Mouse (Mus musculus) midbrain, embryonic 10.5 days (tissue): ENCODE measurements at regions not wholly inside any gene's neighbourhood (a gene's known extent, or its start where the extent isn't known, plus 50 kb on each side); places are given as distances from the start of the nearest gene placed in this dataset.

Experiments used
- DNase-seq: peaks from one replicate; pipeline ENCODE4 v3.0.0-alpha.2; 2017; ENCODE audit warnings: low spot score
- H3K27ac ChIP-seq: fragments of 300-500 bp; sonication (generic); replicated peaks from 2 replicates; pipeline ENCODE4 v1.5.1; 2016; ENCODE audit warnings: mild to moderate bottlenecking
- H3K27me3 ChIP-seq: fragments of 300-500 bp; sonication (generic); 2 replicates; pipeline ENCODE4 v1.6.1; 2016; ENCODE audit warnings: low read depth, mild to moderate bottlenecking; ENCODE audit not compliant: poor library complexity, severe bottlenecking
- H3K36me3 ChIP-seq: fragments of 300-500 bp; sonication (generic); 2 replicates; pipeline ENCODE4 v1.6.1; 2016; ENCODE audit warnings: mild to moderate bottlenecking, moderate library complexity
- H3K4me1 ChIP-seq: fragments of 300-500 bp; sonication (generic); 2 replicates; pipeline ENCODE4 v1.6.1; 2016
- H3K4me3 ChIP-seq: fragments of 300-500 bp; sonication (generic); 2 replicates; pipeline ENCODE4 v1.5.1; 2016; ENCODE audit warnings: mild to moderate bottlenecking, moderate library complexity
- H3K9me3 ChIP-seq: fragments of 300-500 bp; sonication (generic); replicated peaks from 2 replicates; pipeline ENCODE4 v1.6.1; 2016; ENCODE audit warnings: mild to moderate bottlenecking
- WGBS: fragments of 180-500 bp; shearing (Covaris S2); methylation state at CpG from one replicate; pipeline ENCODE4 v1.1.7; 2016; 5-methylcytosine and 5-hydroxymethylcytosine counted together

DNA sequence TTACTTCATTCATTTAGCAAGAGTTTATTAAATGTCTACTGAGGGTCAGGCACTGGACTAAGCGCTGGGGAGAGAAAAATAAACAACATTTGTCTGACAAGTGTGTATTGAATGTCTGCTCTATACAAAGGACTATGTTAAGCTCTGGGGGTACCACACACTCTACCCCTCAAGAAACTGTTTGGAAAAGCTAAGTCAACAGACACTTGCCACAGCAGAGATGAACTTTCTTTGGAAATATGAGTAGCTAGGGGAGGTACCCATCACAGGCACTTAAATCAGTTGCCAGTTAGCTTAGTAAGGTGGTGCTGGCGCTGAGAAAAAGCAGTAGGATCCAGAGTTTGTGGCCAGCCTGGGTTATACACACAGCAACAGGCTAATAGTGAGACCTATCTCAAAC, 86.7 kb upstream of the Jun start:
- Histone ChIP-seq H3K36me3 (no peaks in the 10 kb centered on the region), H3K27ac (no peak overlapping the region), H3K4me1 (peaks cover 43% of the 10 kb centered on the region), H3K27me3 (peaks cover 11% of the 10 kb centered on the region; the same call in 1 of the 2 replicates), H3K9me3 (no peaks in the 10 kb centered on the region), H3K4me3 (no peak overlapping the region)
- 76% methylated on average over 2 of the region's 2 CpGs for WGBS
- DNase-seq = no peak

DNA sequence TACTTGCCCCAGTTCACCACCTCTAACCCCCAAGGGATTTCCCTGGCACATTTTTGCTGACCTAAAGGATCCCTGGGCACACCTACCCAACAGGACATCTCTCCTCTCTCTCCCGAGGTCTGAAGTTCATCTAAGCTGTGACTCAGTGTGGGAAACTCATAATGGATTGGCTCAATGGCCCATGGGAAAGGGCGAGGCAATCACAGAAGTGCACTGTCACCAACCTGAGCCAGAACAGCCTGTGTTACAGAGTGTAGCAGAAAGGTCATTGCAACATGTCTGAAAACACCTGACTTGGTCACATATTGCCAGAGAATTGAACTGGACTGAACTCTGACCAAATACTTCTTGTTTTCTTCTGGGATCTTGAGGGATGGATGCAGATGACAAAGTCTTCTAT, 89.2 kb upstream of the Jun start:
- no peak for DNase-seq
- H3K4me3 ChIP-seq = no peak overlapping the region
- H3K27me3 ChIP-seq = 0 out of 2 replicates have a peak, but pooled peaks cover 3% of the 10 kb centered on the region
- WGBS = 83% methylated on average over 2 of the region's 2 CpGs
- H3K9me3 ChIP-seq = no peaks in the 10 kb centered on the region
- H3K4me1 ChIP-seq = peaks cover 26% of the 10 kb centered on the region
- no peak overlapping the region for H3K27ac ChIP-seq
- H3K36me3 ChIP-seq = no peaks in the 10 kb centered on the region

DNA sequence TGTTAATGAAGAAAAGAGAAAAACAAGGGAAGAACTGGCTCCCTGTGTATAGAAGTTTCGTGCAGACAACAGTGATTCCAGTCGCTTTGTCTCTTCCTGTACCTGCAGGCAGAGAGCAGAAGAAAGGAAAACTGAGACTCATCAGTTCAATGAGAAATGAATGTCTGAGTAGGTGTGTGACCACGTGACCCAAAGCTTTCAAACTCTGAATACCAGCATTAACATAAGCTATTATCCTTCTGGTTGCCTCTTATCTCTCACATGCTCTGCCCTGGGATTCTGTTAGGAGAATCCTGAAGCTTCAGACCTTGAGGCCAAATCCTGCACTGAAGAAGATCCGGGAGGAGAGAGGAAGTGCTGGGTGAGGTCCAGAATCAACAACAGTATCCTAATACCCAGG, 91.1 kb upstream of the Jun start:
- WGBS = 84% methylated on average over 4 of the region's 4 CpGs
- Histone ChIP-seq H3K27ac (no peak overlapping the region), H3K4me3 (no peak overlapping the region), H3K4me1 (peaks cover 8% of the 10 kb centered on the region), H3K27me3 (no peaks in the 10 kb centered on the region), H3K9me3 (no peaks in the 10 kb centered on the region), H3K36me3 (no peaks in the 10 kb centered on the region)
- no peak for DNase-seq

- 94% methylated on average over 5 of the region's 5 CpGs for WGBS
- no peaks in the 10 kb centered on the region for H3K9me3 ChIP-seq
These were observed 91.6 kb upstream of the Jun start for GRCm38 (mm10) chr4:95143668-95144067.

DNA sequence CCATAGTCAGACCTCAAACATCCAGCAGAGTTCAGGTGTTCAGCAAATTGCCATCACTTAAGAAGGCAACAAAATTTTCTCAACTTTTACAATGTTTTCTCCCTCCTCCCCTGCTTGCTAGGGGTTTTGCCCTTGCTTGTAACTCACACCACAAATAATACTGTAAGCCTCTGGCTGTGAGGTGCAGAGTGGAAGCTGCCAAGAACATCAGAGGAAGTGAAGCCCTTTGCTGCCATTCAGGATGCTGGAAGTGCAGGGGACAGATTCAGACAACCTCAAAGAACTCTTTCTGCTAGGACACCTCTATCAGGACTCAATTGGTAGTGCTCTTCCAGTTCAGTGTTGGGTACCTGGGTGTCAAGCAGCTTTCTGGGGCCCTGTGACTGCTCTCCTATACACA, 92.4 kb upstream of the Jun start:
- no peaks in the 10 kb centered on the region for H3K36me3 ChIP-seq
- no peaks in the 10 kb centered on the region for H3K9me3 ChIP-seq
- H3K27me3 ChIP-seq = no peaks in the 10 kb centered on the region
- no peak for DNase-seq
- H3K4me3 ChIP-seq = no peak overlapping the region
- no peaks in the 10 kb centered on the region for H3K4me1 ChIP-seq
- H3K27ac ChIP-seq = no peak overlapping the region

More at GRCm38 (mm10) chr4:95143668-95144067, 91.6 kb upstream of the Jun start:
- Histone ChIP-seq H3K36me3 (no peaks in the 10 kb centered on the region), H3K4me3 (no peak overlapping the region), H3K4me1 (peaks cover 2% of the 10 kb centered on the region), H3K27me3 (no peaks in the 10 kb centered on the region), H3K27ac (no peak overlapping the region)
- DNase-seq = no peak

- H3K36me3 ChIP-seq = no peaks in the 10 kb centered on the region
- WGBS = 91% methylated on average over 5 of the region's 5 CpGs
- no peaks in the 10 kb centered on the region for H3K9me3 ChIP-seq
- no peak overlapping the region for H3K27ac ChIP-seq
- DNase-seq = no peak
- H3K4me3 ChIP-seq = no peak overlapping the region
- H3K4me1 ChIP-seq = no peaks in the 10 kb centered on the region
- H3K27me3 ChIP-seq = no peaks in the 10 kb centered on the region
These were observed 94.2 kb upstream of the Jun start for GRCm38 (mm10) chr4:95146268-95146667.

- H3K36me3 ChIP-seq = no peaks in the 10 kb centered on the region
- no peak overlapping the region for H3K4me3 ChIP-seq
- H3K9me3 ChIP-seq = no peaks in the 10 kb centered on the region
- H3K4me1 ChIP-seq = peaks cover 5% of the 10 kb centered on the region
- no peak for DNase-seq
- H3K27me3 ChIP-seq = no peaks in the 10 kb centered on the region
- H3K27ac ChIP-seq = no peak overlapping the region
- 81% methylated on average over 1 of the region's 1 CpGs for WGBS
These were observed 96.6 kb upstream of the Jun start for GRCm38 (mm10) chr4:95148665-95149064.

DNA sequence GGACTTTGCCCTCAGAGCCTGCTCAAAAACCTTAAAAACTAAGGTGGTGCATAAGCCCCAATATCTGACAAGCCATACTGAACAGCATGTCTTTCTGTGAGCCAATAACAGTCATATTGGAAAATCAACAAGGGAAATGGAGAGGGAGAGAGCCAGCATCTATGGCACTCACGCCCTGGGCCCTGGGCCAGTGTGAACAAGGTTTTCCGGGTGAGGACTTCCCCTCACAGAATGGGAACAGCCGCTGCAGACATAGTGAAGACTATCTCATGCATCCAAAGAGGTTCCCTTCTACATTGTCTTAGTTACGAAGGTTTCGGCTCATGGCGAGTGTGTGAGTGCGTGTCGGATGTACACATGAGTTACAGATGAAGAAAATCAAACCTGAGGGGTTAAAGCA, 99.7 kb upstream of the Jun start:
- H3K27me3 ChIP-seq = no peaks in the 10 kb centered on the region
- no peak for DNase-seq
- no peaks in the 10 kb centered on the region for H3K9me3 ChIP-seq
- H3K36me3 ChIP-seq = no peaks in the 10 kb centered on the region
- WGBS = 92% methylated on average over 8 of the region's 8 CpGs
- no peak overlapping the region for H3K4me3 ChIP-seq
- H3K27ac ChIP-seq = no peak overlapping the region
- H3K4me1 ChIP-seq = peaks cover 25% of the 10 kb centered on the region

DNA sequence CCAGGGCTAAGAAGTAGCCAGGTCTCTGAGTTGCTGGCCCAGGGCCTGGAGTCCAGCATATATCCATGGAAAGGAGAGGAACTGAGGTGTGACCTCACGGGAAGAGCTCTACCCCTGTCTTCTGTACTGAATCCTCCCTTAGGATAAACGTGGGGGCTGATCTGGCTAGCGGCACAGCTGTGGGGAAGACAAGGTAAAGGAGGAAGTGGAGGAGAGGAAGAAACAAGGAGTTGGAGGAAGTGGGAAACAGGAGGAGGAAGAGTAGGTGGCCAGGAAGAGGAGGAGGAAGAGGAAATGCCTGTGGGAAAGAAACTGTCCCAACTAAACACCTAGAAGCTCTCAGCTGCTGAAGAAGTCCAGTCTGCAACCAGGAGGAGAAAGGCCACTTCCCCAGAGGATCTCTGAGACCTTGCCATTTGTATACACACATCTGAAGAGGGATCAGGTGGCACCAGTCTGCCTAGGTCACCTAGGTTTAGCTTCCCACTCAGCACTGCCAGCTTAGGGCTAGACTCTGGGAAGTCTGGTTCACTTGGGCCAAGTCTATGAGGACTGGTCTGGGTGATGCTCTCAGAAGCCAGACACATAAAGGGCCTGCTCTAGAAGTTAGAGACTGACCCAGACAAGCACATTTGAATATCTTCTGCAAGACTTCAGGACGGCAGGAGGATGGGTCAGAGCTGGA, 100.6 kb upstream of the Jun start:
- 85% methylated on average over 4 of the region's 4 CpGs for WGBS
- no peak overlapping the region for H3K4me3 ChIP-seq

GRCm38 (mm10) chr4:95153737-95154287, 101.8 kb upstream of the Jun start:
- DNase-seq = no peak
- peak overlapping the region; percentile 73 for H3K27ac ChIP-seq
- WGBS = 21% methylated on average over 6 of the region's 6 CpGs

More for the DNA sequence above, 100.6 kb upstream of the Jun start:
- H3K36me3 ChIP-seq = no peaks in the 10 kb centered on the region
- no peak for DNase-seq
- H3K4me1 ChIP-seq = peaks cover 34% of the 10 kb centered on the region
- no peak overlapping the region for H3K27ac ChIP-seq
- no peaks in the 10 kb centered on the region for H3K27me3 ChIP-seq
- H3K9me3 ChIP-seq = no peaks in the 10 kb centered on the region

DNA sequence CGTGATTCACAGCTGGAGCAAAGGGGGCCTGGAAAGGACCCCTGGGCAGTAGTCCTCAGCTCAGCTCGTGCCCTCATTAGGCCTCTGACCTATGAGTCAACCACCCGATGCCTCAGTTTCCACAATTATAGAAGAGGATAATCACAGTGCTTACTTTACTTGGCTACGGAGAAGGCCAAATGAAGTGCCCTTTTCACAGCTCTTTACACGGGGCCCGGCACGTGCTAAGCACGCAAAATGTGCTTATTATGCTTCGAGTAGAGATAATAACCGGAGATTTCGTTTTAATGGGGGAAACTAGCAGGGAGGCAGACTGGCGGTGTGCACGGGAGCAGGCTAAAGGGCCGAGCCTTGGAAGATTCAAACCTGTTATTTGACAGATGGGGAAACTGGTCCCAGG, 102.4 kb upstream of the Jun start:
- peaks cover 35% of the 10 kb centered on the region for H3K4me1 ChIP-seq
- H3K36me3 ChIP-seq = no peaks in the 10 kb centered on the region
- no peak for DNase-seq
- H3K4me3 ChIP-seq = no peak overlapping the region
- no peaks in the 10 kb centered on the region for H3K27me3 ChIP-seq
- peak overlapping the region; percentile 73 for H3K27ac ChIP-seq
- 58% methylated on average over 14 of the region's 14 CpGs for WGBS
- H3K9me3 ChIP-seq = no peaks in the 10 kb centered on the region

More at GRCm38 (mm10) chr4:95153737-95154287, 101.8 kb upstream of the Jun start:
- Histone ChIP-seq H3K27me3 (no peaks in the 10 kb centered on the region), H3K4me1 (peaks cover 35% of the 10 kb centered on the region), H3K36me3 (no peaks in the 10 kb centered on the region), H3K4me3 (0 out of 2 replicates have a peak overlapping the region, but pooled peaks have one; percentile 1), H3K9me3 (no peaks in the 10 kb centered on the region)

DNA sequence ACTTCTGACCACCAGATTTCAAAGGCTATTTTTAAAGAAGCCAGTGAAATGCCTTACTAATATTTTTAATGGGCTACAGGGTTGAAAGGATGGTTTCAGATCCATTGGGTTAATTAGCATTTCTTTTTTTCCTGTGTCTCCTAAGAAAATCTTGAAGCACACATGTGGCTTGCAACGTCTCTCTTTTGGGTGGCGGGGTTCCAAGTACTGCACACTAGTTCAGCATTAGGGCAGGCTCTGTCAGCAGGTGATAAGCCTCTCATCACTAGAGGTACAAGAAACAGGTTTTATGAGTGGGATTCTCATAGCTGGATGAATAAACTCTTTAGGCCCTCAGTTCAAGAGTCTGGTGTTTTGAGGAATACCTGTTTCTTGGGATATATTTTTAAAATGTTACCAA, 103.2 kb upstream of the Jun start:
- DNase-seq = no peak
- Histone ChIP-seq H3K4me3 (no peak overlapping the region), H3K4me1 (peaks cover 35% of the 10 kb centered on the region), H3K9me3 (no peaks in the 10 kb centered on the region), H3K27ac (no peak overlapping the region), H3K36me3 (no peaks in the 10 kb centered on the region), H3K27me3 (no peaks in the 10 kb centered on the region; the same call in 1 of the 2 replicates)
- 91% methylated on average over 2 of the region's 2 CpGs for WGBS

DNA sequence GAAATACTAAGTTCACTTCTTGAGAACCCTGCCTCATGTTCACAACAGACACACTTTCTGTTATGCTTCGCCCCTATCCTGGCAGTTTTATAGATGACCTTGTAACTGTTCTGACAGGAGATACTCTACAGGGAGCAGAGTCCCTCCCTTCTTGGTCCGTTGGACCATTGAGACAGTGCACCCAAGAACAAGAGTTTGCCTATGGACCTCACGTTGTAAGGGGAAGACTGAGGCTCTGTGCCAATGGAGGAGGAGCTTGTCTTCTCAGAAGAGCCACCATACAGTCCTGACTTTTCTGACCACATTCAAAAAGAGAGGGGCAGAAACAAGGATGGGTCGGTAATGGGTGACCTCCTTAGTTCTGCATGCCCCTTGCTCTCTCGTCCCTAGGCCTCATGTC, 103.8 kb upstream of the Jun start:
- no peak overlapping the region for H3K4me3 ChIP-seq
- no peaks in the 10 kb centered on the region for H3K9me3 ChIP-seq
- 86% methylated on average over 5 of the region's 5 CpGs for WGBS
- H3K36me3 ChIP-seq = no peaks in the 10 kb centered on the region
- no peak for DNase-seq
- no peaks in the 10 kb centered on the region; the same call in 1 of the 2 replicates for H3K27me3 ChIP-seq
- H3K27ac ChIP-seq = no peak overlapping the region
- peaks cover 37% of the 10 kb centered on the region for H3K4me1 ChIP-seq
